Mouse (Mus musculus) A20 (cell line): ENCODE measurements around the gene Gm20518.

Source experiments
- DNase-seq: peaks from one replicate; pipeline ENCODE4 v3.0.0-alpha.2; 2011; ENCODE audit warnings: low read depth, low spot score

The Gm20518 gene

DNA sequence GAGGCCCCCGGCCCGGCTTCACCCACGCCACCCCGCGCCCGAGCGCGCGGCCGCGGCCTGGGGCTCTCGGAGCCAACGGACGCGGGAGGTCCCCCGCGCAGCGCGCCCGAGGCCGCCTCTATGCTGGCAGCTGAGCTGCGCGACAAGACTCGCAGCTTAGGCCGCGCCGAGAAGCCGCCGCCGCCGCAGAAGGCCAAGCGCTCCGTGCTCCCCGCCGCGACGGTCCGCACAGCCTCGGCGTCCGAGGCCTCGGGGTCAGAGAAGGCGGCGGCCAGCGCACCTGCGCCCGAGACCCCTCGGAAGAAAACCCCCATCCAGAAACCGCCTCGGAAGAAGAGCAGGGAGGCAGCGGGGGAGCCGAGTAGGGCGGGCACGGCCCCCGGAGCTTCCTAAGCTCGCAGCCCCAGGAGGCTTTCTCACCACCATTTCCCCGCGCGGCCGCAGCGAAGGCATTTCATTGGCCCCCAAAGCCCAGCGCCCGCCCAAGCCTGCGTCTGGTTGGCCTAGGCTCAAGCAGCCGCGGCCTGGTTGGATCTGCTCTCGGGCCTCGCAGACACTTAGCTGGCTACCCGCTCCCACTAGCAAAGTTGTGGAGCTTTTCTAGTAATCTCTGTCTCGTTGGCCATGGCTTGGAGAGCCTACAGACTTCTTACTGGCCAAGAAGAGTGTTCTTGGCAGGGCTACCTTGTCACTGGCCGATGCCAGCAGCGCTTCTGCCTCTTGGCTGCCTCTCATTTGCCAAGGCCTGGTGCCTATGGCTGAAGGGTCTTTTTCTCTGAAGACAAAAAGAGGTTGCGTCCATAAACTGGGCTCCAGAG is 84.1 kb downstream of the Gm20518 start:
- peak; percentile 40 for DNase-seq

DNA sequence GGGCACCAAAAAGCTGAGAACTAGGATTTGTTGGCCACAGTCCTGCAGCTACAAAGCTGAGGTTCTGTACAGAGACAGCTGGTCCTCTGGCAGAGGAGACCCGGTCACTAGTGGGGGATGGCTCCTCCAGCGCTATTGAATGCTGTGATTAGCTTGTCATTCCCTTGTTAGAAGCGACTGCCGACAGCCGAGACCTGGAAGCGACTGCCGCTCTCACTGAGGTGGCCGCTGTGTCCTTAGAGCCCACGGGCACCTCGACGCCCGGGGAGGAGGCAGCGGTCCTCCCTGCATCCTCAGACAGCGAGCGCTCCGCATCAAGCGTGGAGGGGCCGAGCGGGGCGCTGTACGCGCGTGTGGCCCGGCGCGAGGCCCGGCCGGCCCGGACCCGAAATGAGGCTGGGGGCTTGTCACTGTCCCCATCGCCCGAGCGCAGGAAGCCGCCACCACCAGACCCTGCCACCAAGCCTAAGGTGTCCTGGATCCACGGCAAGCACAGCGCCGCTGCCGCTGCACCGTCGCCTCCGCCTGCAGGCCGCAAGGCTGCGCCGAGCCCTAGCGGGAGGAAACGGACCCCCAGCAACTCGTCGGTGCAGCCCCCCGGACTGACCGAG is 84.8 kb downstream of the Gm20518 start:
- no peak for DNase-seq

DNA sequence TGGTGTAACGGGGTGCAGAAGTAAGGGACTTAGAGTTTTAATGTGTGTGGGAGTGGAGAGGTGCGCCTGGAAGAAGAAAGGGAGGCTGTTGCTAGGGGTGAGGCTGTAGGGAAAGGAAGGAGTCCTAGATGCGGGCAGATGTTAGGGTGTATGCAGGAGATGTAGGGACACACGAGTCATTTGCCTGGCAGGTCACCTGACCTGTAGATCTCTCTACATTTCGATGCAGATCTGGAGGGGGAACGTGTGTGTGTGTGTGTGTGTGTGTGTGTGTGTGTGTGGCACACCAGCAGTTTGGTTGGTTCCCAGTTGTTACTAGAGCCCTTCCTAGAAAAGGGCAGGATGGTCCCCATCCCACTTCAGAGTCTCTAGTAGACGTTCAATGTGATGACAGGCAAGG is 86.5 kb downstream of the Gm20518 start:
- no peak for DNase-seq

DNA sequence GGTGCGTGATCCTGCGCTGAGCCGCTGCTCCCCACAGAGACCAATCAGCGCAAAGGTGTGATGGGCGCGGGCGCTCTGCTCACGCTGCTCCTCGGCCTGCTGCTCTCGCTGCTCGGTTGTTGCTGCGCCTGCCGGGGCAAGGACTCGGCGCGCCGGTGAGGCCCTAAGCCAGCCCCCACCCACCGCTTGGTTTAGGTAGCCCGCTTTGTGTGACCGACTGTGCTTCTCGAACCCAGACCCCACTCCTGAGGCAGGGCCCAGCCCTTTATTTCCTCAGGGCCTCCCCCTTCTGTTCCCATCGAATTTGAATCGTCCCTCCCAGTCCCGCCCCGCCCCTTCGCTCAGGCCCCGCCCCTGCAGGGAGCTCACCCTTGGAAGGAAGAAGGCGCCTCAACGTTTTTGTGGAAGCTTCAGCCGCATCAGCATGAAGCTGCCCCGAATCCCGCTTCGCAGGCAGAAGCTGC is 87.0 kb downstream of the Gm20518 start:
- no peak for DNase-seq

DNA sequence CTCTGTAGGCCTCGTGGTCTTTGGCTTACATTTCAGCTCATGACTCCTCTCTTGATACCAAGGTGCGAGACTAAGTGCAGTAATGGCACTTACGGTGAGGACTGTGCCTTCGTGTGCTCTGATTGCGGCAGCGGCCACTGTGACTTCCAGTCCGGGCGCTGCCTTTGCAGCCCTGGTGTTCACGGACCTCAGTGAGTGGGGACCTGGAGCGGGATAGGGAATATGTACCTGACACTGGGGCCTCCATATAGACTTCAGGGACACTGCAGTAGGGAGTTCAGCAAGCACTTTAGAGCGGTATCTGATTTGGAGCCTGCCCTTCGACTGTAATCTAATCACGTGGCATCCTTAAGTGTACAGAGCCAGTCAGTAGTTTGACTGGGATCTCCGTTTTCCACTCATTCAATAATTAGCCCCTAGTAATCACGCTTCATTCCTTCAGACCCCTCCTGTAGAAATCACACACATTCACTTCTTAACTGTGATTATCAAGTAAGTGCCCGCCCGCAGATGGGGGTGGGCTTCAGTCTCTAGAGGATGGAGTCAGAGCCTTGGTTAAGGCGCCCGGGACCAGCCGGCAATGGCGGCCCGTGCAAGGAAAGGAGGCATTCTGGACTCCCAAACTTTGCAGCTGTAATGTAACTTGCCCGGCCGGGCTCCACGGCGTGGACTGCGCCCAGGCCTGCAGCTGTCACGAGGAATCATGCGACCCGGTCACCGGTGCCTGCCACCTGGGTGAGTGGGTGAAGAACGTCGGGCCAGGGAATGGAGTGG is 87.6 kb downstream of the Gm20518 start:
- DNase-seq = no peak

DNA sequence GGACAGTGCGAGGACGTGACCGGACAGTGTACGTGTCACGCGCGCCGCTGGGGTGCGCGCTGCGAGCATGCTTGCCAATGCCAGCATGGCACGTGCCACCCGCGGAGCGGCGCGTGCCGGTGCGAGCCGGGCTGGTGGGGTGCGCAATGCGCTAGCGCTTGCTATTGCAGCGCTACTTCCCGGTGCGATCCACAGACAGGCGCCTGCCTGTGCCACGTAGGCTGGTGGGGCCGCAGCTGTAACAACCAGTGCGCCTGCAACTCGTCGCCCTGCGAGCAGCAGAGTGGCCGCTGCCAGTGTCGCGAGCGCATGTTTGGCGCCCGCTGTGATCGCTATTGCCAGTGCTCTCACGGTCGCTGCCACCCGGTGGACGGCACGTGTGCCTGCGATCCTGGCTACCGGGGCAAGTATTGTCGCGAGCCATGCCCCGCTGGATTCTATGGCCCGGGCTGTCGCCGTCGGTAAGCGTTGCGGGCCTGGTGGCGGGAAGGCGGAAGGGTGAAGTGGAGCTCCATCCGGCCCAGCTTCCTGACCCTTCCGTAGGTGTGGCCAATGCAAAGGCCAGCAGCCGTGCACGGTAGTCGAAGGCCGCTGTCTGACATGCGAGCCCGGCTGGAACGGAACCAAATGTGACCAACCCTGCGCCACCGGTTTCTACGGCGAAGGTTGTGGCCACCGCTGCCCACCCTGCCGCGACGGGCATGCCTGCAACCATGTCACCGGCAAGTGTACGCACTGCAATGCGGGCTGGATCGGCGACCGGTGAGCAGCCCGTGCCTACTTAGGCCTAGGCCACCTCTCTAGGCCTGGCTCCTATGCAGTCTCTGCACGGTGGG is 88.4 kb downstream of the Gm20518 start:
- no peak for DNase-seq

DNA sequence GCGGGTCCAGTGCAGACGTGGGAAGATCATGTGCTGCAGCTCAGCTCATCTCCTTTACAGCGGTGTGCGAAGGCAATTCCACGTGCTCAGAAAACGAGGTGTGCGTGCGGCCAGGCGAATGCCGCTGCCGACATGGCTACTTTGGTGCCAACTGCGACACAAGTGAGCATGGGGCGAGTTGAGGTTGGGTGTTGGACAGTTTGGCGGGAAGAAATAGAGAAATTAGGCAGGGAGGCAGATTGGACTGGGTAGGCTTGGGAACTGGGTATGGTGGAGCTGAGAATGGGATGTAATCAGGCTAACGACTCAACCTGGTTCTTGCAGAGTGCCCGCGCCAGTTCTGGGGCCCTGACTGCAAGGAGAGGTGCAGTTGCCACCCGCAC is 89.0 kb downstream of the Gm20518 start:
- DNase-seq = no peak

DNA sequence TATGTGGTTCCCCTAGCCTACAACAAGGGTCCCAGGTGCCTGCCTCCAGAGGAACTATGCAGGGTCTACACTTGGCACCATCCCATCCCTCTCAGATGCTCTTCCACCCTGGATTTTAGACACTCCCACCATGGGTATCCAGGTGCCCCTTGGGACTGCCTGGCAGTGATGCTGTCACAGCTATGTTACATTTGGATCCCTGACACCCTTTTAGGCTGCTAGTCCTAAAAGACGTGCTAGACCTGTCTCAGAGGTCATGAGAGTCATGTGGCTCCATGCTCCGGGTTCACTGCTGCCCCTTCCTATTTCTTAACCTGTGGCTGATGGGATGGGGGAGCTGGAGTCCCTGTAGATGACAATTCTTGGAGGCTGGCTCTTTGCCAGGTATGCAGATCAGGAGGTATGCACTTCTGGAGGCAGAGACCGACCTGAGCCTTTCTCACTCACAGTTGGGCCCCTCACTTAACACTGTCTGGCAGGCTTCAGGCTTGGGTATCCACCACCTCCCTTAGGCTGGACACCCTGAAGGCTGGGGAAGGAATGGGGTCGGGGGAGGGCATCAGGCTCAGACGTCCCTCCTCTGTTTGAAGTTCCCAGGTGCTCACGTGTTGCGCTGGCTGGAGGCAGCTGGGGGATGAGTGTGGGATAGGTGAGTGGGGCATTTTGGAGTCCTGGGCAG is 89.6 kb downstream of the Gm20518 start:
- DNase-seq = no peak

DNA sequence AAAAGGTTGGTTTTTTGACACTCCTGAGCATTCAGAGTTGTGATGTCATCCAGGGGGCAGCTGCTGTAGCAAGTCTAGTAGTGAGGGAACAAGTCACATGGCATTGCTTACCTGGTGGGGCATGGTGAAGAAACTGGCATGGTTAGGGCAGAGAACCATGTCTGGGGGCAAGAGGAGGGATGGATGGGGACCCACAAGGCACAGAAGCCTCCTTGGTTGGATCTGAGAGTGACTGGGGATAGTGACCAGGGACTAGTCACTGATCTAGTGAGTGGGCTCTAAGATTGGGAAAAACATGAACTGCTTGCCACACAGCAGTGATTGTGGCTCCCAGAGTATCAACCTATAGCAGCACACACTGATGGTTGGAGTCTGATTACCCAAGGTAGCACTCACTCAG is 91.9 kb downstream of the Gm20518 start:
- no peak for DNase-seq

DNA sequence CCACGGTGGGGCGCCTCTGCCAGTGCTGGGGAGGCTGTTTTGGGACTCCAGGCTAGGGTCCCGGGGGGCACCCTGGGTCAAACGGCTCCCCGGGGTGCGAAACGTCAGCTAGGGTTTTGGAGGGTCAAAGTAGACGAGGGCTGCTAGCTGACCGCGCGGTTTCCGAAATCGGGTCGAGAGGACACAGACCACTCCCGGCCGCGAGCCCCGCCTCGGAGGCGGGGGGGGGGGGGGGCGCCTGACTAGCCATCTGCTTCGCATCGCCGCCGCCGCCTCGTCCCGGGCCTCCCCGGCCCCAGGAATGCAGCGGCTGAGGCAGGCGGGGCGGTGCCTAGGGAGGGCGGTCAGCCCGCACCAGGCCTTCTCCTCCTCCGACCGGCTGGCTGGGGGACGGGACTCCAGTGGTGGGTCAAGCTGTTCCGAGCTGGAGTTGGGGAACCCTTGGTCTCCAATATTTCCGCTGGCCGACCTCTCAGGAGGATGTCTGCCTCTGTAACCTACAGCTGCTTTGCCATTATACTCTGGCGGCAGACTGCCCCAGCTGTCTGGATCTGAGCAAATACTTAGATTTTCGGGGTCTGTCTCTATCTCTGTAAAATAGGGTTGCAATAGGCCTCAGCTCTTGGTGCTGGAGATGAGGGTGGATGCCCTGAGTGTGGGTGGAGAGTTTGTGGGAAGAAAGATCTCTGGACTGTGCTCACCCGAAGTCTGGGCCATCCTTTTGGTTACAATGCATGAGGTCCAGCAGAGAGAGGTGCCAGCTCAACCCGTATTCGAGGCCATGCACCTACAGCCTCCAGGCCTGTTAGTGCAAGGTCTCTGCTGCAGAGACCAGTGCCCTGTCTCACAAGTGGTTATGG is 92.9 kb downstream of the Gm20518 start:
- no peak for DNase-seq

DNA sequence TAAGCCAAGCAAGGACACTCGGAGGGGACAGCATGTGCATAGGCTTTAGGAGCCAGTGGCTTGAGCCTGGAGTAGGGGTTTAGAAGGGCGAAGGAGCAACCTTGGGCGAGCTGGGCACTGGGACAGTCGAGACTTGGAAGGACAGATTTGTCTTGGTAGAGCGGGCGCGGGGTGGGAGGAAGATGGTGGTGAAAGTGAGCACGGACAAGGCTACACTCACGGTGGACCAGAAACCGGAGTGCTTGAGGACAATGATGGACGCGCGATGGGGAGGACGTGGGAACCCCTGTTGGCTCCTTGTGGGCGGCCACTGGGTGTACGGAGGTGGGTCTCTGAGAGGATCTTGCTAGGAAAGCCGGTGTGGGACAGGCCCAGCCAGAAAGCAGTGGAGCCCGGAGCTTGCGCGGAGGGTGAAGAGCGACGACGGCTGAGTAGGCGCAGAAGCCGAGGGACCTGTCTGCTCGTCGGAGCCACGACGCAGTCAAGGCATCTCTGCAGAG is 93.6 kb downstream of the Gm20518 start:
- no peak for DNase-seq

DNA sequence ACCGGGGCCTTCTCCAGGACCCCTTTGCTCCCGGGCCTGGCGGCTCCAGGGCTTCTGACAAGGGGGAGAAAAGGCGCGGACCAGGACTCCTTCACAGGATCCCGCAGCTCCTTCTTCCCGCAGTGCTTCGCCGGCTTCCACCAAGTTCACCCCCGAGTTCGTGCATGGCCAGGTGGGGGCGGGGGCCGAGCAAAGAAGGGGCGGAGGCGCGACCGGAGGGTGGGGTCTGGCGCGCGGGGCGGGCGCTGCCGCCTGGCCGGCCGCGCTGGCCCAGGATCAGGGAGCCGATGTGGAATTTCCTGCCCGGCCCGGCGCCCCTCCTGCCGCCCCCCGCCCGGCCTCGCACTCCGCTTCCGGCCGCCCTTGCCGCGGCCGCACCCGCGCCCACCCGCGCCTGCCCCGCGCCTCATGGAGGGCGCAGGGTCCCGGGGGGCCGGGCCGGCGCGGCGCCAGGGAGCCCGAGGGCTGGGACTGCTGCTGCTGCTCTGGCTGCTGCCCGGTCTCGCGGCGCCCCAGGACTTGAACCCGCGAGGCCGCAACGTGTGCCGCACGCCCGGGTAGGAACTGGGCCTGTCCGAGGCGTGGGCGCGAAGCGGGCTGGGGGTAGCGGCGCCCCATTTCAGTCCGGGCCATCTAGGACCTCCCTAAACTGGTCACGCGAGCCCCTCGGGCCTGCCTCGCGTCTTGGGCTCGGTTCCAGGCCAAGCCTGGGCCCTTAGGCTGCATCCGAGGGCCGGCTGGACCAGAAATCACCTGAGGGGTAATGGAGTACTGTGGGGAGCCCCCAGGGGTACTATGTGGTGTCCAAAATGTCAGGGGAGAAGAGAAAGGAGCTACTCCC is 94.3 kb downstream of the Gm20518 start, which contains the start of gene Scarf2:
Gene Scarf2 (plus strand): TSS at position 312 of the 841 bp plus-strand sequence.
- DNase-seq = no peak

DNA sequence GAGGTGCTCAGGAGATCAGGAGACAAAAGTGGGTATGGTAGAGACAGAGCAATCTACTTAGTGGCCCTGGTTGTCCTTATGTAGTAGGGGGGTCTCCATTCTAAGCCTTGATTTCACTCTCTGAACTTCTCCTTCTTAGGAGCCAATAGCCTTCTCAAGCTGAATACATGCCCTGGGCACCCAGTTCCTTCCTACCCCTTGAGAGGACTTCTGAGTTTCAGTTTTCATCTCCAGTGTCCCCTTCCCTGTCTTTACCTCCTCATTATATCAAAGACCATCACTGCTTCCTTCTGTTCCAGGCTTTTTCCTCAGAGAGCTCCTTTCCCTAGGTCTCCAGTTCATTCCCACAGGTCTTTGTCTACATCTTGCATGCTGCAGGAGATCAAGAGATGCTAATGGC is 95.0 kb downstream of the Gm20518 start:
- no peak for DNase-seq

DNA sequence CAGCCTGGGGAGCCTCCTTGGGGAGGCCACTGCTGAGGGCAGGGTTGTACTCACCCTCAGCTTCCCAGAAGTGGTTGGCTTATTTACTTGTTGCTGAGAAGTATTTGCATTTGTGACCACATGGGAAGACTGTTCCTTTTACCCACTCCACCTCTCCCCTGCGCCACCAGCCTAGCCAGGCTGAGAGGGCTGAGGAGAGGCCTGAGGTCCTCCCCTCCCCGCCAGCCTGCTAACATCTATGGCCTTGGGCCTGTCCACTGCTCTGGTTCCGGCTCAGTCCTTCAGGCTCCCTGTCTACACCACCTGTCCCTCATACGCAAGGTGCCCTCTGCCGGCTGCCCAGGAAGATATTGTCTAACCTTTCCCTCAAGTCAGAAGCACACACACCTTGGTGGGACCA is 95.8 kb downstream of the Gm20518 start:
- no peak for DNase-seq

DNA sequence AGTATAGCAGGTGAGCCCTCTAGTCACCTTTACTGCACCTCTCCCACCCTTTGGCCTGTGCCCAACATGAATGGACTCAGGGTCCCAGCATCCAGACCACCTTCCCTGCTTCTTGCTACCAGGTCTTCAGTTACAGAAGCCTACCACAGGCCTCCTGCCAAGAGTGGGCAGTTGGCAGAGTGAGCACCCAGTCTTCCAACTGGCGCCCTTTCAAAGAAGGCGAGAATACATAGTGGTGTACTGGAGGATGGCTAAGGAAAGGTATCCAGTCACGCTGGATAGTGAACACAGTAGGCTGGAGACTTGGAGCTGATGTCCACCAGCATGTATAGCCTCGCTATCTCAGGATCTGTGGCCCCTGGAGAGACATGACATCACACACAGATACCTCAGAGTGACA is 97.4 kb downstream of the Gm20518 start:
- no peak for DNase-seq

DNA sequence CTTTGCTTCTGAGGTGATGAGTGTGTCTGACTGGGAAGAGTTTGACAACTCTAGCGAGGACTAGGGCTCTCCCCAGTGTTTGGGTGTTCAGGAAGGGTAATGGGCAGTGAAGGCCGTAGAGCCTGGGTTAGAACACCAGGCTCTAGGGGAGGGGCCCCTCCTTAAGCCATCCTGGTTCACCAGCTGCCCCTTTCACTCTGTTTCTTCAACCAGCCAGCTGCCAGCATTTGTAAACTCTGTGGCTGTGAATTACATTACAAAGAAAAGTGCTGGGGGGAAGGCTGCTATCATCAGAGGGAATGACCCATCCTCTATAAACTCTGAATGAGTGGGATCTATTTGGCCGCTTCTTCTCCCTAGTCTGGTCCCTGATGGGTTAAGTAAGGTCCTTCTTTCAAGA is 98.7 kb downstream of the Gm20518 start:
- DNase-seq = no peak

DNA sequence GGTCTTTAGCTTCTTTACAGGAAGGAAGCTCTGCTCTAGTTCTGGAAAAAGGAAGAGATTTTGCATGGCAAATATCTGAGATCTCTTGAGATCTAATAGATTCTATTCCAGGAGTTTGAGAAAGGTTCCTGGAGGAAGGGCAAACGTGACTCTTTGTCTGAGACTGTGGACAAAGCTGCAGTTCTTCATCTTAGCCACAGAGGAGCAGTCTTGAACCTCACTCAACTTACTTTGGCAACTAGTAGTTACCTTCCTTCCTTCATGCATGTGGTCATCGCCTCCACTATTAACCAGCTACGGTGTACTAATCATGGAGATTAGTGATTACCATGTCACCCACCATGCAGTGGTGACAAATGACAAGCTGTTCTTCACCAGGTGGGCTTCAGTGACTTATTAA is 106.1 kb downstream of the Gm20518 start:
- peak; percentile 29 for DNase-seq
